Mouse (Mus musculus) adrenal gland, postnatal 25 days (tissue): Measurements from ENCODE around the gene Adtrp. TPM values are rescaled to one million over a fixed set of nuclear protein-coding genes. Genes with fewer than 3 reads are reported as not detected.

Experiments
- DNase-seq: peaks from one replicate; pipeline ENCODE4 v3.0.0; 2021; ENCODE audit warnings: mixed read lengths
- total RNA-seq: library from RNA; stranded (reverse); gene quantifications from 2 replicates; pipeline ENCODE4 v1.2.3, GENCODE M21; 2021

The Adtrp gene
- total RNA-seq, 1 experiment from 2014 or later, result 20.6 TPM

GRCm38 (mm10) chr13:41779603-41780180 lies 67.8 kb downstream of the Adtrp start:
- no peak for DNase-seq

- no peak for DNase-seq
Observed at GRCm38 (mm10) chr13:41773812-41774376, 73.6 kb downstream of the Adtrp start.

GRCm38 (mm10) chr13:41771061-41771460 lies 76.4 kb downstream of the Adtrp start:
- DNase-seq, result no peak

GRCm38 (mm10) chr13:41767941-41768340 lies 79.5 kb downstream of the Adtrp start:
- no peak for DNase-seq

GRCm38 (mm10) chr13:41761986-41762385 lies 85.5 kb downstream of the Adtrp start:
- no peak for DNase-seq

GRCm38 (mm10) chr13:41760484-41760883 lies 87.0 kb downstream of the Adtrp start:
- no peak for DNase-seq

GRCm38 (mm10) chr13:41758550-41759465 lies 88.7 kb downstream of the Adtrp start:
- no peak for DNase-seq

- no peak for DNase-seq
Observed at GRCm38 (mm10) chr13:41753114-41753513, 94.4 kb downstream of the Adtrp start.

GRCm38 (mm10) chr13:41750481-41750880 lies 97.0 kb downstream of the Adtrp start:
- no peak for DNase-seq

GRCm38 (mm10) chr13:41748866-41749265 lies 98.6 kb downstream of the Adtrp start:
- no peak for DNase-seq

- no peak for DNase-seq
Observed at GRCm38 (mm10) chr13:41747691-41748090, 99.8 kb downstream of the Adtrp start.

- no peak for DNase-seq
Observed at GRCm38 (mm10) chr13:41746971-41747615, 100.4 kb downstream of the Adtrp start.

- DNase-seq, result no peak
Observed at GRCm38 (mm10) chr13:41740456-41741085, 106.9 kb downstream of the Adtrp start.

GRCm38 (mm10) chr13:41737628-41738309 lies 109.7 kb downstream of the Adtrp start:
- no peak for DNase-seq

GRCm38 (mm10) chr13:41729660-41730059 lies 117.8 kb downstream of the Adtrp start:
- no peak for DNase-seq

GRCm38 (mm10) chr13:41727803-41728202 lies 119.7 kb downstream of the Adtrp start:
- DNase-seq, result no peak

GRCm38 (mm10) chr13:41719331-41719730 lies 128.2 kb downstream of the Adtrp start:
- no peak for DNase-seq

- no peak for DNase-seq
Observed at GRCm38 (mm10) chr13:41718051-41718450, 129.4 kb downstream of the Adtrp start.
